Mouse (Mus musculus) heart, adult 2 months (tissue): Measurements from ENCODE around the gene Pqlc2.

Source experiments
- CTCF ChIP-seq: fragments of 200-600 bp; IDR thresholded peaks from 2 replicates; pipeline ENCODE4 v1.8.1; 2022; ENCODE audit warnings: antibody characterized with exemption, mild to moderate bottlenecking, moderate library complexity
- EP300 ChIP-seq: fragments of 200-500 bp; IDR thresholded peaks from 2 replicates; pipeline ENCODE4 v1.6.1; 2011; ENCODE audit warnings: low read depth, low read length, control low read depth; ENCODE audit not compliant: insufficient read depth

- TF ChIP-seq EP300 (no peak), CTCF (no peak)
Observed at GRCm38 (mm10) chr4:139253206-139253605, 57.3 kb downstream of the Pqlc2 start.
